Mouse (Mus musculus) kidney, embryonic 14.5 days (tissue): ENCODE data around the gene Gm6482. TPM values are rescaled to one million over a fixed set of nuclear protein-coding genes. Genes with fewer than 3 reads are reported as not detected.
"Not testable (repeated sequence)": the region's sequence is repeated elsewhere in the genome, so short reads cannot be mapped to it uniquely, and the experiment has no call there.

Experiments used
- ATAC-seq: fragments of 200-750 bp; cut with Nextera tagmentation; 2 replicates; pipeline ENCODE4 v1.8.0; 2017; ENCODE audit warnings: moderate number of reproducible peaks, mild to moderate bottlenecking, moderate TSS enrichment, moderate library complexity; ENCODE audit not compliant: low FRiP score, low TSS enrichment
- H3K27ac ChIP-seq: fragments of 300-500 bp; sonication (generic); 2 replicates; pipeline ENCODE4 v1.5.1; 2014; ENCODE audit warnings: low read depth, mild to moderate bottlenecking, low read length, moderate library complexity, mixed read lengths
- H3K27me3 ChIP-seq: fragments of 300-500 bp; sonication (generic); 2 replicates; pipeline ENCODE4 v1.6.1; 2014; ENCODE audit warnings: mild to moderate bottlenecking, low read length; ENCODE audit not compliant: control insufficient read depth, insufficient read depth
- H3K36me3 ChIP-seq: fragments of 300-500 bp; sonication (generic); 2 replicates; pipeline ENCODE4 v1.6.1; 2014; ENCODE audit warnings: low read length, mixed read lengths; ENCODE audit not compliant: control insufficient read depth, insufficient read depth
- H3K4me1 ChIP-seq: fragments of 300-500 bp; sonication (generic); 2 replicates; pipeline ENCODE4 v1.6.1; 2014; ENCODE audit warnings: low read length, mixed read lengths; ENCODE audit not compliant: control insufficient read depth, insufficient read depth
- H3K4me2 ChIP-seq: fragments of 300-500 bp; sonication (generic); replicated peaks from 2 replicates; pipeline ENCODE4 v1.6.1; 2014; ENCODE audit warnings: low read depth, mild to moderate bottlenecking, low read length
- H3K4me3 ChIP-seq: fragments of 300-500 bp; sonication (generic); 2 replicates; pipeline ENCODE4 v1.5.1; 2014; ENCODE audit warnings: mild to moderate bottlenecking, low read length
- H3K9ac ChIP-seq: fragments of 300-500 bp; sonication (generic); 2 replicates; pipeline ENCODE4 v1.6.1; 2014; ENCODE audit warnings: low read depth, mild to moderate bottlenecking, low read length, moderate library complexity
- H3K9me3 ChIP-seq: fragments of 300-500 bp; sonication (generic); 2 replicates; pipeline ENCODE4 v1.6.1; 2016; ENCODE audit warnings: low read length; ENCODE audit not compliant: control insufficient read depth
- WGBS: fragments of 180-500 bp; shearing (Covaris S2); extraction: QIAGEN DNeasy Blood & Tissue Kit; methylation state at CpG from one replicate; pipeline ENCODE4 v1.1.7; 2014; 5-methylcytosine and 5-hydroxymethylcytosine counted together
- polyA plus RNA-seq: library from polyadenylated mRNA; unstranded; fragments of >200 nt; fragmentation: Nextera tagmentation; extraction: Ambion mirVana; gene quantifications from 2 replicates; pipeline ENCODE4 v1.2.1, GENCODE M21; 2014

The Gm6482 gene
- polyA plus RNA-seq = not detected in 2 replicates

- H3K4me3 ChIP-seq = not testable (repeated sequence)
- WGBS = no CpG with 5 or more reads among the region's 2 CpGs
Observed at GRCm38 (mm10) chr14:41408181-41408580, at the start of gene Gm6482. Gene Gm6482 (minus strand): TSS chr14:41408281.

GRCm38 (mm10) chr14:41453418-41453817 is 45.3 kb upstream of the Gm6482 start, which contains the start of gene Gm7954:
Gene Gm7954 (minus strand): TSS chr14:41453518.
- not testable (repeated sequence) for H3K27me3 ChIP-seq, H3K27ac ChIP-seq, H3K4me3 ChIP-seq, H3K9ac ChIP-seq, ATAC-seq, H3K36me3 ChIP-seq, H3K4me2 ChIP-seq, H3K4me1 ChIP-seq, H3K9me3 ChIP-seq
- no CpG with 5 or more reads among the region's 2 CpGs for WGBS

More at GRCm38 (mm10) chr14:41408181-41408580, at the start of gene Gm6482:
- H3K27me3 ChIP-seq, H3K9ac ChIP-seq, H3K4me1 ChIP-seq, H3K36me3 ChIP-seq, ATAC-seq, H3K4me2 ChIP-seq, H3K9me3 ChIP-seq, H3K27ac ChIP-seq: not testable (repeated sequence)

GRCm38 (mm10) chr14:41425393-41426075 is 17.5 kb upstream of the Gm6482 start:
- not testable (repeated sequence) for H3K4me2 ChIP-seq, ATAC-seq
- 15% methylated on average over 9 of the region's 16 CpGs for WGBS

GRCm38 (mm10) chr14:41424694-41425093 is 16.6 kb upstream of the Gm6482 start:
- H3K9me3 ChIP-seq, H3K4me3 ChIP-seq, H3K27ac ChIP-seq, H3K4me1 ChIP-seq, H3K36me3 ChIP-seq, ATAC-seq, H3K4me2 ChIP-seq, H3K27me3 ChIP-seq, H3K9ac ChIP-seq: not testable (repeated sequence)
- 13% methylated on average over 14 of the region's 14 CpGs for WGBS

More at GRCm38 (mm10) chr14:41425393-41426075, 17.5 kb upstream of the Gm6482 start:
- not testable (repeated sequence) for H3K27me3 ChIP-seq, H3K9me3 ChIP-seq, H3K9ac ChIP-seq, H3K4me1 ChIP-seq, H3K36me3 ChIP-seq, H3K27ac ChIP-seq, H3K4me3 ChIP-seq

GRCm38 (mm10) chr14:41386279-41386678 is 21.8 kb downstream of the Gm6482 start, which contains the start of gene Gm7945:
Gene Gm7945 (minus strand): TSS chr14:41386379.
- H3K4me3 ChIP-seq, H3K4me2 ChIP-seq, H3K27me3 ChIP-seq, H3K36me3 ChIP-seq, H3K9ac ChIP-seq, H3K9me3 ChIP-seq, ATAC-seq, H3K4me1 ChIP-seq, H3K27ac ChIP-seq: not testable (repeated sequence)
- WGBS = no CpG with 5 or more reads among the region's 3 CpGs

Other genes with a start within 250 kb of the Gm6482 start
- gene Sftpd, start 223.1 kb downstream of the Gm6482 start, polyA plus RNA-seq = not detected in 2 replicates
- 0.12 TPM in 1 of 2 replicates, not detected in the other for gene Gm2832, start 129.5 kb downstream of the Gm6482 start, polyA plus RNA-seq
- gene Gm5798, start 59.7 kb downstream of the Gm6482 start, polyA plus RNA-seq = not detected in 2 replicates
- gene Gm7945, start 21.9 kb downstream of the Gm6482 start, polyA plus RNA-seq = not detected in 2 replicates
- not detected in 2 replicates for gene Gm7954, start 45.2 kb upstream of the Gm6482 start, polyA plus RNA-seq
- gene Gm3486, start 81.2 kb upstream of the Gm6482 start, polyA plus RNA-seq = not detected in 2 replicates
- gene Gm7970, start 147.3 kb upstream of the Gm6482 start, polyA plus RNA-seq = not detected in 2 replicates
- not detected in 2 replicates for gene 1700049E17Rik2, start 164.9 kb upstream of the Gm6482 start, polyA plus RNA-seq
- not detected in 2 replicates for gene Gm3072, start 216.3 kb upstream of the Gm6482 start, polyA plus RNA-seq
- not detected in 2 replicates for gene Gm3676, start 238.2 kb upstream of the Gm6482 start, polyA plus RNA-seq